Mouse (Mus musculus) testis, adult 2 months (tissue): Measurements from ENCODE around the gene Gm42372.

Source experiments
- CTCF ChIP-seq: fragments of 200-500 bp; IDR thresholded peaks from 2 replicates; pipeline ENCODE4 v1.5.1; 2012; ENCODE audit warnings: low read depth, mild to moderate bottlenecking, inconsistent platforms, low read length, moderate library complexity; ENCODE audit not compliant: control insufficient read depth, insufficient read depth, insufficient replicate concordance
- POLR2A ChIP-seq: fragments of 200-500 bp; IDR thresholded peaks from 2 replicates; pipeline ENCODE4 v1.6.1; 2012; ENCODE audit warnings: low read depth, mild to moderate bottlenecking, inconsistent platforms, low read length, moderate library complexity; ENCODE audit not compliant: control insufficient read depth

GRCm38 (mm10) chr7:16980348-16980747 is 2.5 kb upstream of the Gm42372 start:
- TF ChIP-seq CTCF (no peak), POLR2A (no peak)
